Mouse (Mus musculus): ENCODE data around the gene Stra6.

DNA sequence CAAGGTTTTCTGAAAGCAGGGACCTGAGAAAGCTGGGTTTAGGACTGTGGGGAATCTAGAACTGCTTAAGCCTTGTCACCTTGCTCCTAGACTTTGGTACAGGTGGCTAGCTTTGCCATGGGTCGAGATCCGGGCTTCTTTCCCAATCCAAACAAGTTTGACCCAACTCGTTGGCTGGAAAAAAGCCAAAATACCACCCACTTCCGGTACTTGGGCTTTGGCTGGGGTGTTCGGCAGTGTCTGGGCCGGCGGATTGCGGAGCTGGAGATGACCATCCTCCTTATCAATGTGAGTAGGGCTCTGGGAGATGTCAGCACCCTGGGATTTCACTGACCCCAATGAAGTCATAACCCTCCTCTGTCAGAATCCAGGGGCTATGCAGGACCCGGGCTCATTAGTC lies 37.6 kb upstream of the Stra6 start:
- TF ChIP-seq POLR2A (IDR thresholded peaks at IDR 0.05; ENCODE audit: borderline replicate concordance, control insufficient read depth, low read depth, low read length) (no peak), CTCF (IDR thresholded peaks at IDR 0.05; ENCODE audit: control insufficient read depth, insufficient read depth, low read length) (no peak)

Data from bone marrow, adult 2 months (tissue).